Mouse (Mus musculus) hindbrain, postnatal 0 days (tissue): ENCODE data around the gene Tmod4. TPM values are rescaled to one million over a fixed set of nuclear protein-coding genes. Genes with fewer than 3 reads are reported as not detected.
A peak's percentile ranks its signal among the peaks of the same experiment; 100 is the strongest.
"Not testable (repeated sequence)": the region's sequence is repeated elsewhere in the genome, so short reads cannot be mapped to it uniquely, and the experiment has no call there.

Experiments used
- ATAC-seq: fragments of 200-750 bp; cut with Nextera tagmentation; 2 replicates; pipeline ENCODE4 v1.8.0; 2017; ENCODE audit warnings: mild to moderate bottlenecking, moderate TSS enrichment, moderate library complexity
- DNase-seq: peaks from one replicate; pipeline ENCODE4 v3.0.0-alpha.2; 2015; ENCODE audit warnings: low spot score
- H3K27ac ChIP-seq: fragments of 300-500 bp; sonication (generic); 2 replicates; pipeline ENCODE4 v1.5.1; 2014; ENCODE audit warnings: mild to moderate bottlenecking
- H3K27me3 ChIP-seq: fragments of 300-500 bp; sonication (generic); 2 replicates; pipeline ENCODE4 v1.6.1; 2014; ENCODE audit warnings: low read length, mixed read lengths; ENCODE audit not compliant: insufficient read depth
- H3K36me3 ChIP-seq: fragments of 300-500 bp; sonication (generic); 2 replicates; pipeline ENCODE4 v1.6.1; 2014; ENCODE audit warnings: low read length, mixed read lengths; ENCODE audit not compliant: insufficient read depth
- H3K4me1 ChIP-seq: fragments of 300-500 bp; sonication (generic); 2 replicates; pipeline ENCODE4 v1.6.1; 2014; ENCODE audit warnings: antibody characterized with exemption, low read length, mixed read lengths; ENCODE audit not compliant: insufficient read depth
- H3K4me2 ChIP-seq: fragments of 300-500 bp; sonication (generic); 2 replicates; pipeline ENCODE4 v1.6.1; 2014; ENCODE audit warnings: low read depth, mild to moderate bottlenecking, low read length, moderate library complexity, mixed read lengths
- H3K4me3 ChIP-seq: fragments of 300-500 bp; sonication (generic); 2 replicates; pipeline ENCODE4 v1.5.1; 2014; ENCODE audit warnings: low read length
- H3K9ac ChIP-seq: fragments of 300-500 bp; sonication (generic); replicated peaks from 2 replicates; pipeline ENCODE4 v1.6.1; 2014; ENCODE audit warnings: mild to moderate bottlenecking, low read length, moderate library complexity, mixed read lengths
- H3K9me3 ChIP-seq: fragments of 300-500 bp; sonication (generic); 2 replicates; pipeline ENCODE4 v1.6.1; 2016; ENCODE audit warnings: low read length, mixed read lengths
- CTCF ChIP-seq: IDR thresholded peaks from 2 replicates; pipeline ENCODE4 v1.5.1; 2016; ENCODE audit warnings: antibody characterized with exemption, control low read depth, low read depth
- WGBS: fragments of 180-500 bp; shearing (Covaris S2); extraction: QIAGEN DNeasy Blood & Tissue Kit; methylation state at CpG from one replicate; pipeline ENCODE4 v1.1.7; 2014; 5-methylcytosine and 5-hydroxymethylcytosine counted together
- polyA plus RNA-seq: library from polyadenylated mRNA; unstranded; fragments of >200 nt; fragmentation: Nextera tagmentation; extraction: Ambion mirVana; gene quantifications from 2 replicates; pipeline ENCODE4 v1.2.1, GENCODE M21; 2015
- total RNA-seq: library from RNA; depleted of rRNA; stranded (reverse); fragments of >200 nt; gene quantifications from 2 replicates; pipeline ENCODE4 v1.2.3, GENCODE M21; 2014

Gene Tmod4
- total and polyA plus RNA-seq, 2 experiments from 2014 or later = 0.73 to 1.5 TPM

- DNase-seq = no peak
- H3K4me1 ChIP-seq = 0 out of 2 replicates have a peak, but pooled peaks cover 1% of the 10 kb centered on the region
- TF ChIP-seq CTCF = no peak
- no peak overlapping the region for H3K9ac ChIP-seq
- H3K27me3 ChIP-seq = no peaks in the 10 kb centered on the region
- no peak overlapping the region for H3K4me2 ChIP-seq
- 91% methylated on average over 5 of the region's 5 CpGs for WGBS
- no peaks in the 10 kb centered on the region for H3K36me3 ChIP-seq
- H3K4me3 ChIP-seq = no peak overlapping the region
- no peak for ATAC-seq
- no peaks in the 10 kb centered on the region for H3K9me3 ChIP-seq
- no peak overlapping the region for H3K27ac ChIP-seq
Measured at GRCm38 (mm10) chr3:95130081-95130480, 5.8 kb downstream of the Tmod4 start.

DNA sequence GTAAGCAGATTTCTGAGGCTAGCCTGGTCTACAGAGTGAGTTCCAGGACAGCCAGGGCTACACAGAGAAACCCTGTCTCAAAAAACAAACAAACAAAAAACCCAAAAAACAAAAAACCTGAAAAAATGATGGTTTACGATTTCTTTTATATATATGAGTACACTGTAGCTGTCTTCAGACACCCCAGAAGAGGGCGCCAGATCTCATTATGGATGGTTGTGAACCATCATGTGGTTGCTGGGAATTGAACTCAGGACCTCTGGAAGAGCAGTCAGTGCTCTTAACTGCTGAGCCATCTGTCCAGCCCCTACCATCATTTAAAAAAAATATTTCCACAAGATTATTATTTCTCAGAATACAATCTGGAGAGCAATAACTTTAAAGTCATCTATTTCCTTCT lies 8.1 kb downstream of the Tmod4 start:
- H3K9ac ChIP-seq, H3K4me2 ChIP-seq, H3K9me3 ChIP-seq, H3K27me3 ChIP-seq, DNase-seq, H3K4me1 ChIP-seq, H3K4me3 ChIP-seq, H3K27ac ChIP-seq, H3K36me3 ChIP-seq, ATAC-seq: not testable (repeated sequence)
- TF ChIP-seq CTCF = peak; percentile 37
- WGBS = 91% methylated on average over 2 of the region's 2 CpGs

DNA sequence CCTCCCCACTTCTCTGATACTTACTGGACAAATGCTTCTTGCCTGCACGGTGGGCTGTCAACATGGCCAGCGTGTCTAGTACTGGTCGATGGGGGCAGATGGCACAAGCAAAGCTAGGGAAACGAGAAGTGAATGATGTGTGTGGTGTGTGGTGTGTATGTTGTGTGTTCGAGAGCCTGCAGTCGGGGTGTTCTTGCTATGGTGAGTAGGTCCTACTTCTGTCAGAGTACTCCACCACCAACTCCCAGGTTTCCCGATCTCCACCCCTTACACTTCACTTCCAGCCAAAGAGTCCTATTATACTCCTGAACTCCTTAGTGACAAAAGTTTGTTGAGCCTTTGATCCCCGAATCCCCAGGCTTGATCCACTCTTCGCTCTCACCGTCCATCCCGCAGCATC lies 8.9 kb downstream of the Tmod4 start:
- WGBS = 54% methylated on average over 11 of the region's 11 CpGs
- no peaks in the 10 kb centered on the region for H3K4me1 ChIP-seq
- DNase-seq = no peak
- H3K27ac ChIP-seq = peak overlapping the region; percentile 80; the same call in 1 of the 2 replicates
- no peaks in the 10 kb centered on the region for H3K36me3 ChIP-seq
- peak overlapping the region; percentile 59 for H3K4me2 ChIP-seq
- H3K9ac ChIP-seq = peak overlapping the region; percentile 71
- no peak for TF ChIP-seq CTCF
- H3K9me3 ChIP-seq = no peaks in the 10 kb centered on the region
- H3K4me3 ChIP-seq = peak overlapping the region; percentile 66
- 0 out of 2 replicates have a peak, but pooled peaks have one; percentile 4 for ATAC-seq
- H3K27me3 ChIP-seq = no peaks in the 10 kb centered on the region

GRCm38 (mm10) chr3:95133680-95134101 lies 9.4 kb downstream of the Tmod4 start, which contains the start of the genes Scnm1 and Lysmd1:
Gene Scnm1 (minus strand): TSS chr3:95134011.
Gene Lysmd1 (plus strand): TSS chr3:95134088.
- peak; percentile 96 for ATAC-seq
- Histone ChIP-seq H3K4me3 (peak within 1 kb of the TSS; percentile 66), H3K4me2 (peak within 1 kb of the TSS; percentile 70), H3K9me3 (no peaks in the 10 kb centered on the region), H3K27me3 (no peaks in the 10 kb centered on the region), H3K9ac (peak within 1 kb of the TSS; percentile 71), H3K36me3 (no peaks in the 10 kb centered on the region), H3K27ac (peak within 1 kb of the TSS; percentile 80), H3K4me1 (no peaks in the 10 kb centered on the region)
- DNase-seq = peak; percentile 97
- under 1% methylated on average over 20 of the region's 20 CpGs for WGBS
- TF ChIP-seq CTCF = peak; percentile 41

DNA sequence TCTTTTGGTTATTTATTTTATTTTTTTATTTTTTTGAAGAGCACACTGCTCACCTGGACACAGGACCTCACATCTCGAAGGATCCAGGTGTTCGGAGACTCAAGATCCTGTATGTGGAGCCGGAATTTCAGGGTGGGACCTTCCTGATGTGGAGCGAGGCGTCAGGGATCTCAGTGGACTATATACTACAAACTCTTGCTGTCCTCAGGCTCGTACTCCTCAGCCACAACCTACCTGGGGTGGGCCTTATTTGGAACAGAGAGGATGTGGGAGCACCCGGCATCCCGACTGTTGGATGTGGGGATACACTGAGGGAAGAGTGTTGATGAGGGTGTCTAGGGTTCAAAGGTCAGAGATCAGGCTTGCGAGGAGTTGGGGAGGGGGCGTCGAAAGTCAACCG lies 9.9 kb downstream of the Tmod4 start:
- H3K27me3 ChIP-seq, H3K36me3 ChIP-seq, DNase-seq, H3K4me1 ChIP-seq, H3K9ac ChIP-seq, H3K27ac ChIP-seq, H3K9me3 ChIP-seq, H3K4me2 ChIP-seq: not testable (repeated sequence)
- ATAC-seq = peak; percentile 52
- peak overlapping the region; percentile 66 for H3K4me3 ChIP-seq
- no CpG with 5 or more reads among the region's 12 CpGs for WGBS

- Histone ChIP-seq H3K9ac (peak overlapping the region; percentile 33), H3K4me1 (no peaks in the 10 kb centered on the region), H3K27ac (peak overlapping the region; percentile 41; the same call in 1 of the 2 replicates), H3K9me3 (no peaks in the 10 kb centered on the region), H3K4me3 (peak overlapping the region; percentile 34), H3K27me3 (no peaks in the 10 kb centered on the region), H3K4me2 (peak overlapping the region; percentile 70), H3K36me3 (peaks cover under 1% of the 10 kb centered on the region; the same call in 1 of the 2 replicates)
- no peak for TF ChIP-seq CTCF
- ATAC-seq (no peak), DNase-seq (peak; percentile 21)
- WGBS = 27% methylated on average over 6 of the region's 6 CpGs
Measured at GRCm38 (mm10) chr3:95135023-95135422, 10.7 kb downstream of the Tmod4 start.

DNA sequence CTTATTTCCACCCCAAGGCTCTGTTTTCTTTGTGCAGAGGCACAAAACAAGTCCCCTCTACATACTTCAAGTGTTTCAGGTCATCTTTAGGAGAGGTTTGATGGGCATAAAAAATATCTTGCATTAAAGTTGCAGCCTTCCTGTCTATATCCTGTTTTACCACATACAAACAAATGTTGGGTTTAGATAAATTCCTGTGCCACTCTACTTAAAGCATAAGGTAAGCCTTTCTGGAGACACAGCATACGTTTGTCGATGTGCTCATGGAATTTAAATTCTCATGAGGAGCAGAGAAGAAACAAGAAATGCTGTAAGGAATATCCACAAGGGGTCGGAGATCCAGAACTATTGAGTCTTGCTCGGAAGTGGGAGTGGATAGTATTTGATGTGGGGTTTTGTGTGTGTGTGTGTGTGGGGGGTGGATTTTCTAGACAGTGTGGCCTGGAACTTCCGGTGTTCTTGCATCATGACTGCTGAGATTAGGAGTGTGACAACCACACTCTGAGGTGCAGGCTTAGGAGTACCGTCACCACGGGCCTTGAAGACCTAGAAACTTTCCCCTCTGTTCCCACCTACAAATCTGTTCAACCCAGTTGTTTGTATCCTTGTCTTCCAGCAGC lies 11.3 kb downstream of the Tmod4 start:
- H3K36me3 ChIP-seq = peaks cover 6% of the 10 kb centered on the region; the same call in 1 of the 2 replicates
- H3K27me3 ChIP-seq = no peaks in the 10 kb centered on the region
- H3K27ac ChIP-seq = 0 out of 2 replicates have a peak overlapping the region, but pooled peaks have one; percentile 41
- H3K4me1 ChIP-seq = no peaks in the 10 kb centered on the region
- ATAC-seq (no peak), DNase-seq (no peak)
- TF ChIP-seq CTCF = no peak
- peak overlapping the region; percentile 70 for H3K4me2 ChIP-seq
- H3K9me3 ChIP-seq = no peaks in the 10 kb centered on the region
- H3K9ac ChIP-seq = no peak overlapping the region
- peak overlapping the region; percentile 34 for H3K4me3 ChIP-seq
- 88% methylated on average over 7 of the region's 7 CpGs for WGBS
